Mouse (Mus musculus) heart, embryonic 11.5 days (tissue): ENCODE measurements around the gene Stub1. TPM values are rescaled to one million over a fixed set of nuclear protein-coding genes. Genes with fewer than 3 reads are reported as not detected.
A peak's percentile ranks its signal among the peaks of the same experiment; 100 is the strongest.

Experiments used
- ATAC-seq: fragments of 200-750 bp; cut with Nextera tagmentation; replicated peaks from 2 replicates; pipeline ENCODE4 v1.8.0; 2017; ENCODE audit warnings: moderate library complexity; ENCODE audit not compliant: insufficient number of reproducible peaks, low FRiP score, low TSS enrichment
- H3K27ac ChIP-seq: fragments of 300-500 bp; sonication (generic); 2 replicates; pipeline ENCODE4 v1.5.1; 2014; ENCODE audit warnings: mild to moderate bottlenecking, low read depth, low read length
- H3K27me3 ChIP-seq: fragments of 300-500 bp; sonication (generic); 2 replicates; pipeline ENCODE4 v1.6.1; 2014; ENCODE audit warnings: mild to moderate bottlenecking, low read length, mixed read lengths; ENCODE audit not compliant: control insufficient read depth, insufficient read depth
- H3K36me3 ChIP-seq: fragments of 300-500 bp; sonication (generic); 2 replicates; pipeline ENCODE4 v1.6.1; 2014; ENCODE audit warnings: mild to moderate bottlenecking, low read length, moderate library complexity, mixed read lengths; ENCODE audit not compliant: control insufficient read depth, insufficient read depth
- H3K4me1 ChIP-seq: fragments of 300-500 bp; sonication (generic); 2 replicates; pipeline ENCODE4 v1.6.1; 2014; ENCODE audit warnings: low read length; ENCODE audit not compliant: control insufficient read depth, insufficient read depth
- H3K4me2 ChIP-seq: fragments of 300-500 bp; sonication (generic); 2 replicates; pipeline ENCODE4 v1.6.1; 2014; ENCODE audit warnings: mild to moderate bottlenecking, moderate library complexity
- H3K4me3 ChIP-seq: fragments of 300-500 bp; sonication (generic); 2 replicates; pipeline ENCODE4 v1.5.1; 2014; ENCODE audit warnings: low read depth, low read length
- H3K9ac ChIP-seq: fragments of 300-500 bp; sonication (generic); 2 replicates; pipeline ENCODE4 v1.6.1; 2014; ENCODE audit warnings: mild to moderate bottlenecking, low read depth, low read length, moderate library complexity
- H3K9me3 ChIP-seq: fragments of 300-500 bp; sonication (generic); replicated peaks from 2 replicates; pipeline ENCODE4 v1.6.1; 2016; ENCODE audit warnings: low read length; ENCODE audit not compliant: control insufficient read depth
- WGBS: fragments of 180-500 bp; shearing (Covaris S2); extraction: QIAGEN DNeasy Blood & Tissue Kit; methylation state at CpG from one replicate; pipeline ENCODE4 v1.1.7; 2014; ENCODE audit not compliant: insufficient replicate concordance; 5-methylcytosine and 5-hydroxymethylcytosine counted together
- polyA plus RNA-seq: library from polyadenylated mRNA; unstranded; fragments of >200 nt; fragmentation: Nextera tagmentation; extraction: Ambion mirVana; gene quantifications from 2 replicates; pipeline ENCODE4 v1.2.1, GENCODE M21; 2014

Gene Stub1
- polyA plus RNA-seq, 1 experiment from 2014 or later = 292 TPM

- H3K36me3 ChIP-seq = no peaks in the 10 kb centered on the region
- no peaks in the 10 kb centered on the region for H3K27me3 ChIP-seq
- no peak overlapping the region for H3K4me2 ChIP-seq
- H3K27ac ChIP-seq = no peak overlapping the region
- H3K9me3 ChIP-seq = no peaks in the 10 kb centered on the region
- no peak overlapping the region for H3K9ac ChIP-seq
- 86% methylated on average over 11 of the region's 11 CpGs for WGBS
- H3K4me1 ChIP-seq = peaks cover 12% of the 10 kb centered on the region; the same call in 1 of the 2 replicates
- no peak for ATAC-seq
- H3K4me3 ChIP-seq = no peak overlapping the region
Measured at GRCm38 (mm10) chr17:25865288-25865687, 32.1 kb upstream of the Stub1 start.

GRCm38 (mm10) chr17:25864311-25864710 is 31.1 kb upstream of the Stub1 start:
- ATAC-seq = no peak
- H3K27me3 ChIP-seq = no peaks in the 10 kb centered on the region
- H3K4me1 ChIP-seq = peaks cover 12% of the 10 kb centered on the region; the same call in 1 of the 2 replicates
- no peaks in the 10 kb centered on the region for H3K36me3 ChIP-seq
- H3K4me3 ChIP-seq = no peak overlapping the region
- 88% methylated on average over 14 of the region's 14 CpGs for WGBS
- H3K4me2 ChIP-seq = no peak overlapping the region
- H3K9ac ChIP-seq = no peak overlapping the region
- H3K9me3 ChIP-seq = no peaks in the 10 kb centered on the region
- no peak overlapping the region for H3K27ac ChIP-seq

DNA sequence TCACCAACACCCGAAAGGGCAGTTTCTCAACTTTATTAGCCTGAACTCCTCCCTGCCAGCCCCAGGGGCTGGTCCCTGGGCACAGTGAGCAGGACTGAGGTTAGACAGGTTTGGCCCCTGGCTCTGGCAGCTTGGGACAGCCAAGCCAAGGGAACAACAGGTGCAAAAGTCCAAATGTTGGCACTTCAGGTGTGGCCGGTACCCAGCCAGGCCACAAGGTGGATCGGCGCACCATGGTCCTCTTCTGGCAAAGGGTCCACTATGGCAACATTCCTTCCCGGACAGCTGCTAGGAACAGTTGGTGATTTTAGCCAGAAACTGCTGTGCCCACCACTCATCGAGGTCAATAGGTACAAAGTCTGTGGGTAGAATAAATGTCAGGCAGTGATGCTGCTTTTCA is 30.5 kb upstream of the Stub1 start:
- Histone ChIP-seq H3K4me2 (no peak overlapping the region), H3K36me3 (no peaks in the 10 kb centered on the region), H3K9me3 (no peaks in the 10 kb centered on the region), H3K4me3 (no peak overlapping the region), H3K9ac (no peak overlapping the region), H3K27me3 (no peaks in the 10 kb centered on the region), H3K27ac (no peak overlapping the region), H3K4me1 (peaks cover 12% of the 10 kb centered on the region; the same call in 1 of the 2 replicates)
- no peak for ATAC-seq
- WGBS = 91% methylated on average over 6 of the region's 6 CpGs

GRCm38 (mm10) chr17:25861704-25862612 is 28.8 kb upstream of the Stub1 start:
- peak overlapping the region; percentile 52 for H3K4me3 ChIP-seq
- H3K9me3 ChIP-seq = no peaks in the 10 kb centered on the region
- H3K4me2 ChIP-seq = peak overlapping the region; percentile 85
- H3K4me1 ChIP-seq = peaks cover 11% of the 10 kb centered on the region; the same call in 1 of the 2 replicates
- H3K27ac ChIP-seq = peak overlapping the region; percentile 70
- 0 out of 2 replicates have a peak, but pooled peaks have one; percentile 38 for ATAC-seq
- peak overlapping the region; percentile 82 for H3K9ac ChIP-seq
- H3K27me3 ChIP-seq = no peaks in the 10 kb centered on the region
- WGBS = 10% methylated on average over 6 of the region's 6 CpGs
- no peaks in the 10 kb centered on the region for H3K36me3 ChIP-seq

- Histone ChIP-seq H3K27ac (peak within 1 kb of the TSS; percentile 70), H3K4me2 (peak within 1 kb of the TSS; percentile 85), H3K9me3 (no peaks in the 10 kb centered on the region), H3K4me3 (peak within 1 kb of the TSS; percentile 52), H3K9ac (peak within 1 kb of the TSS; percentile 82), H3K4me1 (peaks cover 4% of the 10 kb centered on the region; the same call in 1 of the 2 replicates), H3K27me3 (no peaks in the 10 kb centered on the region), H3K36me3 (no peaks in the 10 kb centered on the region)
- peak; percentile 81; the same call in 1 of the 2 replicates for ATAC-seq
- 5% methylated on average over 65 of the region's 65 CpGs for WGBS
Measured at GRCm38 (mm10) chr17:25860832-25861703, 27.9 kb upstream of the Stub1 start, which contains the start of gene Wdr90. TSS of gene Wdr90 (minus strand) at chr17:25861501.

DNA sequence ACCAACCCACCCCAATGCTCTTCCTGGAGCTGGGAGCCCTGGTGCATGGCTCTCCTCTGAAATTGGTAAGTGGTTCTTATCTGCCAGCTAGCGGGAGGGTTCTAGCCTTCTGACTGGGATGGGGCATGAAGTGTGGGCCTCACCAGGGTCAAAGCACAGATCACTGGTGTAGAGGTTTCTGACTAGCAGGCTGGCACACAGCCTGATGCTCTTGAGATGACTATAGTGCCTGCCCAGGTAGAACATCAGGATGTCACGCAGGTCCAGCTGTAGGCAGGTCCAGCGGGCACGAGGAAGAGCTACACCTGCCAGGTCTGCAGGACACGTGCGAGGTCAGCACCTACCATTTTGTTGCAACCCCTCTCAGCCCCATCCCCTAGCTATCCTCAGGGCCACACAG is 27.0 kb upstream of the Stub1 start:
- no peaks in the 10 kb centered on the region for H3K9me3 ChIP-seq
- no peaks in the 10 kb centered on the region for H3K36me3 ChIP-seq
- ATAC-seq = no peak
- 89% methylated on average over 6 of the region's 6 CpGs for WGBS
- H3K9ac ChIP-seq = no peak overlapping the region
- H3K27me3 ChIP-seq = no peaks in the 10 kb centered on the region
- H3K4me2 ChIP-seq = peak overlapping the region; percentile 85; the same call in 1 of the 2 replicates
- H3K4me1 ChIP-seq = peaks cover 4% of the 10 kb centered on the region; the same call in 1 of the 2 replicates
- no peak overlapping the region for H3K27ac ChIP-seq
- H3K4me3 ChIP-seq = no peak overlapping the region

DNA sequence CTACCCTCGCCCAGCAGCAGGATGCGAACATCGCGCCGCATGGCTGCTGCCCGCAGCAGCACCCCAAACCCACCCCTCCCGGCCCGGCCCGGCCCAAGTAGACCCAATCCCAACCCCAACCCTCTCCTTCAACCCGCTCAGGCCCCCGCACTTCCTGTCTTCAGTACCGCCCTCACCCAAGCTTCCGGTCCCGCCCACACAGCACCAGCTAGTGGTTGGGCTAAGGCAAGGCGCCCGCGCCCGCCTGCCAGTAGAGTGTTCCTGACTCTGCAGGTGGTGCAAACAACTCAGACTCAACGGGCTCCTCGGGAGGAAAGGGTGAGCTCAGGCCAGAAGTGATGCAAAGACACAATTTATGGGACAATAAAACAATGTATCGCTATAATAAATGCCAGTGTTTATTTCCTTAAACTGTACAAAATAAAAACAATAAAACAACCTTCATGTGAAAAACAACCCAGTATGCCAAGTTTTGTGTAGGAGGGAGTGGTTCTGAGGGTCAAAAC is 11.2 kb upstream of the Stub1 start, which contains the start of gene Rhot2:
TSS of gene Rhot2 (minus strand) at position 456 of the 506 bp plus-strand sequence.
- H3K27ac ChIP-seq = peak within 1 kb of the TSS; percentile 78
- H3K9ac ChIP-seq = peak within 1 kb of the TSS; percentile 93
- under 1% methylated on average over 21 of the region's 21 CpGs for WGBS
- H3K27me3 ChIP-seq = no peaks in the 10 kb centered on the region
- H3K4me1 ChIP-seq = peaks cover 14% of the 10 kb centered on the region
- H3K4me2 ChIP-seq = peak within 1 kb of the TSS; percentile 90
- peaks cover 28% of the 10 kb centered on the region for H3K36me3 ChIP-seq
- H3K4me3 ChIP-seq = peak within 1 kb of the TSS; percentile 94
- H3K9me3 ChIP-seq = no peaks in the 10 kb centered on the region
- ATAC-seq = peak; percentile 88
